Mouse (Mus musculus) midbrain, embryonic 10.5 days (tissue): ENCODE data around the gene Trnp1. TPM values are rescaled to one million over a fixed set of nuclear protein-coding genes. Genes with fewer than 3 reads are reported as not detected.
A peak's percentile ranks its signal among the peaks of the same experiment; 100 is the strongest.
"Not testable (repeated sequence)": the region's sequence is repeated elsewhere in the genome, so short reads cannot be mapped to it uniquely, and the experiment has no call there.

ENCODE experiments used
- DNase-seq: peaks from one replicate; pipeline ENCODE4 v3.0.0-alpha.2; 2017; ENCODE audit warnings: low spot score
- H3K27ac ChIP-seq: fragments of 300-500 bp; sonication (generic); replicated peaks from 2 replicates; pipeline ENCODE4 v1.5.1; 2016; ENCODE audit warnings: mild to moderate bottlenecking
- H3K27me3 ChIP-seq: fragments of 300-500 bp; sonication (generic); 2 replicates; pipeline ENCODE4 v1.6.1; 2016; ENCODE audit warnings: low read depth, mild to moderate bottlenecking; ENCODE audit not compliant: poor library complexity, severe bottlenecking
- H3K36me3 ChIP-seq: fragments of 300-500 bp; sonication (generic); 2 replicates; pipeline ENCODE4 v1.6.1; 2016; ENCODE audit warnings: mild to moderate bottlenecking, moderate library complexity
- H3K4me1 ChIP-seq: fragments of 300-500 bp; sonication (generic); 2 replicates; pipeline ENCODE4 v1.6.1; 2016
- H3K4me3 ChIP-seq: fragments of 300-500 bp; sonication (generic); 2 replicates; pipeline ENCODE4 v1.5.1; 2016; ENCODE audit warnings: mild to moderate bottlenecking, moderate library complexity
- H3K9me3 ChIP-seq: fragments of 300-500 bp; sonication (generic); replicated peaks from 2 replicates; pipeline ENCODE4 v1.6.1; 2016; ENCODE audit warnings: mild to moderate bottlenecking
- WGBS: fragments of 180-500 bp; shearing (Covaris S2); methylation state at CpG from one replicate; pipeline ENCODE4 v1.1.7; 2016; 5-methylcytosine and 5-hydroxymethylcytosine counted together
- polyA plus RNA-seq: library from polyadenylated mRNA; unstranded; fragments of >200 nt; fragmentation: Nextera tagmentation; extraction: Ambion mirVana; gene quantifications from 2 replicates; pipeline ENCODE4 v1.2.1, GENCODE M21; 2016

Trnp1 gene
- polyA plus RNA-seq, result 0.68 and 1.0 TPM in 2 replicates

DNA sequence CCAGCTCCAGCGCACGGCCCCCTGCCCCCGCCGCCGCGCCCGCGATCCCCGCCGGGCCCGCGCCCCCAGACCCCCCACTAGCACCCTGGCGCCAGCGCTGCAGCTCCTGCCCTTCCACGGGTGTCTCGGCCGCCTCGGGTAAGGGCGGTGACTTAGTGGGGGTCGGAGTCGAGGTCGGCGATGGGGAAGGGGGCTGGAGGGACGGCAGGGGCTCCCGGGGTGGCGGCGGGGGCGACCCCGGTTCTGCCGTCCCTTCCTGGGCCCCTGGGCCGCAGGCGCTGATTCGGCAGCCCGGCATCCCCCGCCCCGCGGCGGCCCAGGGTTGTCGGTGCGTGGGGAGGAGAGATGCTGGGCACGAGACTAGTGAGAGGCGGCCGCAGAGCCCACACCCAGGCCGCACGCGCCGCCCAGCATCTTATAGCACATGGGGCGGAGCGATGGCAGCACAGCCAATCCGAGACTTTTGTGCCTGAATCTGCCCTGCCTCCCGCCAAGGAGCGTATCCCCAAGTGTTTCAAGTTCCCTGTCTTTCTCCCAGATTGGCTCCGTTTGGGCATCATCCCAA is at the start of gene Trnp1:
TSS of gene Trnp1 (minus strand) at position 391 of the 565 bp plus-strand sequence.
- Histone ChIP-seq H3K36me3 (no peaks in the 10 kb centered on the region), H3K4me3 (peak within 1 kb of the TSS; percentile 66), H3K9me3 (no peaks in the 10 kb centered on the region), H3K27ac (peak within 1 kb of the TSS; percentile 70), H3K4me1 (peaks cover 31% of the 10 kb centered on the region), H3K27me3 (peaks cover 98% of the 10 kb centered on the region)
- peak; percentile 82 for DNase-seq
- under 1% methylated on average over 53 of the region's 53 CpGs for WGBS

DNA sequence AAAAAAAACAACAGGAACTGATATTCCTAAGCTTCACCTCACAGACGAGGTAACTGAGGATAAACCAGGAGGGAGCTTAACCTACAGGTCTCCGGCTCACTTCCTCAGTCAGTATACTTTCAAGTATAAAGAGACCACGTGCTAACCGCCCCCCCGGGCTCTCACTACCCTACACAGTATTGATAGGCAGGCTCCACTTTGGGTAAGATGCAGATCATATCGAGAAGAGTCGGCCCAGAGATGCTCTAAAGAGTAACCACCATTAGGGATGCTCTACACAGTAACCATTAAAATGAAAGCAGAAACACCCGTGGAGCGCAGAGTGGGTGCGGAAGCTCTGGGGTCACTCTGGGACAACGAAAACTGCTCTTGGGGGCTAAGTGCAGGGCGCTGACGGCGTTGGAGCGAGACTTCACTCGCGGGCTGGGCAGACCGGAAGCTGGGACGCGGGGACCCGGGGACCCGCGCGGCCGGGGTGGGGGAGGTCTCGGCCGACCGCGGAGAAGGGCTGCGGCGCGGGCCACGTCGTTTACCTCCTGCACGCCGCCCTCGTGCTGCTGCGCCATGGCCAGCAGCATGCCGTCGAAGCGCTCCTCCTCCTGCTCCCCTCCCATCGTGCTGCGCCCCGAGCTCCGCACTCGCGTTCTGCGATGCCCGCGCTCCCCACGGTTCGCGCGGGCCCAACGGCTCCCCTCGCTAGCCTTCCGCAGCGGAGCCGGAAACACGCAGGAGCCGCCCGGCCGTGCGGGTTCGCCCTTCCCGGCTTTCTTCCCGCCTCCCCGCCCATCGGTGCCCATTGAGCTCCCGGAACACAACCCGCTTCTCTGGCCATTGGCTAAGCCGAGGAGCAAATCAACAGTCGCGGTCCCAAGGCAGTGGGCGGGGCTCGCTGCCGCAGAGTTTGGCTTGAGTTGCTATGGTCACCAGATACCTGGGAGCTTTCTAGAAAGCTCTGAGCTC is 47.2 kb upstream of the Trnp1 start, which contains the start of gene Nudc:
TSS of gene Nudc (minus strand) at position 725 of the 960 bp plus-strand sequence.
- under 1% methylated on average over 76 of the region's 77 CpGs for WGBS
- H3K9me3 ChIP-seq, result 0 out of 2 replicates have a peak, but pooled peaks cover 5% of the 10 kb centered on the region
- H3K27me3 ChIP-seq, result no peaks in the 10 kb centered on the region
- H3K4me3 ChIP-seq, result peak within 1 kb of the TSS; percentile 96
- peaks cover 21% of the 10 kb centered on the region for H3K4me1 ChIP-seq
- peak within 1 kb of the TSS; percentile 94 for H3K27ac ChIP-seq
- H3K36me3 ChIP-seq, result peaks cover 37% of the 10 kb centered on the region
- DNase-seq, result peak; percentile 98

DNA sequence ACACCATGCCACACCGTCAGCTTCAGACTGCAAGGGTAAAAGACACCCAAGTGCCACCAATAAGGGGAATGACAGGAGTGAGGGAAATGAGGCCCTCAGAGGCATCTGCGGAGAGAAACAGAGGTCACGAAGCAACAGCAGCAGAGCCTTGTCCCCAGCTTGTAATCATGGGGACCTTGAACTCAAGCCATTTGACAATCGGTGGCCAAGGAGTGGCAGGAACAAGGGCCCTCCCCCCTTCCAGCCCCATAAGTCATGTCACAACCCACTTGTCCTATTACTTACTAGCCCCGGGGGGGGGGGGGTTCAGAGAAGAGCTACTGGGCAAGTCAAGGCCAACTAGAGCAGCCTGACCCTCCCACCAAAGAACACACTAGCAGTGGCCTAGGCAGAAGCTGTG is 38.3 kb upstream of the Trnp1 start:
- Histone ChIP-seq H3K27me3 (no peaks in the 10 kb centered on the region), H3K9me3 (no peaks in the 10 kb centered on the region), H3K4me3 (no peak overlapping the region), H3K36me3 (peaks cover 100% of the 10 kb centered on the region), H3K27ac (no peak overlapping the region), H3K4me1 (no peaks in the 10 kb centered on the region)
- WGBS, result 94% methylated on average over 5 of the region's 5 CpGs
- DNase-seq, result no peak

DNA sequence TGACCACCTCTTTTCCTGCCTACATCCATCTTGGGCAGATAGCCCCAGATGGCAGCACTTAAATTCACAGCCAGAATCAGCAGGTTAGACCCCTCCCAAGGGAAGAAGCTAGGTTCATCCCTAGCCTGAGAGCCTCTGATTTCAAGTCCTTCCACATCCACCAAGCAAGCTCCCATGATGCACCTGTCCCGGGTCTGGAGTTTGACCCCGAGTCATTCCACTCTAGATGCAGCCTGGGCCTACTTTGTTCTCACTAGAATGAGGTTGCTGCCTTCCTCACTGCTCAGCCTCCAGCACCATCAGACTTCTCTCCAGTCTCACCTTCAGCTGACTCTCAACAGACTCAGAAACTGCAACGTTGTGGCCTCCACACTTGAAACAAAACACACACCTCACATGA is 37.7 kb upstream of the Trnp1 start:
- Histone ChIP-seq H3K4me3 (no peak overlapping the region), H3K36me3 (peaks cover 100% of the 10 kb centered on the region), H3K27me3 (no peaks in the 10 kb centered on the region), H3K27ac (no peak overlapping the region), H3K4me1 (no peaks in the 10 kb centered on the region), H3K9me3 (no peaks in the 10 kb centered on the region)
- whole genome bisulfite sequencing, result 93% methylated on average over 3 of the region's 3 CpGs
- no peak for DNase-seq

DNA sequence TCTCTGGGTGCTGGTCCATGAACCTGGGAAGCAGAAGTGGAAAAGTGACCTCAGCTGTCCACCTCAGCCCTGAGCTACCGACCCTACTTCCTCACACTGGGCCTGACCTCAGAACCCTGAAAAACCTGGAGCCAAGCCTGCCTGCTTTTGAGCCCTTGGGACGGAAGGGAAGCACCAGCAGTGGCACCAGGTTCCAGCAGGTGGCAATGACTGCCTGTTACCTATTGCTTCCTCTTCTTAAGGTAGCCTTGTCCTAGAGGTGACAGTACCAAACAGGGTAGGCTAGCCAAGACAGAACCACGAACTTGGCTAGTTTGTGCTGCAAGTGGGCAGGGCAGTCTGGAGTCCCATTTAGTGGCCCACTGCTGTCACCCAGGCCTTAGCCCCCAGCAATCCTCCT is 34.4 kb upstream of the Trnp1 start:
- Histone ChIP-seq H3K27me3 (no peaks in the 10 kb centered on the region), H3K27ac (no peak overlapping the region), H3K4me1 (0 out of 2 replicates have a peak, but pooled peaks cover 2% of the 10 kb centered on the region), H3K4me3 (no peak overlapping the region), H3K36me3 (peaks cover 99% of the 10 kb centered on the region), H3K9me3 (no peaks in the 10 kb centered on the region)
- 87% methylated on average over 3 of the region's 3 CpGs for WGBS
- DNase-seq, result no peak

DNA sequence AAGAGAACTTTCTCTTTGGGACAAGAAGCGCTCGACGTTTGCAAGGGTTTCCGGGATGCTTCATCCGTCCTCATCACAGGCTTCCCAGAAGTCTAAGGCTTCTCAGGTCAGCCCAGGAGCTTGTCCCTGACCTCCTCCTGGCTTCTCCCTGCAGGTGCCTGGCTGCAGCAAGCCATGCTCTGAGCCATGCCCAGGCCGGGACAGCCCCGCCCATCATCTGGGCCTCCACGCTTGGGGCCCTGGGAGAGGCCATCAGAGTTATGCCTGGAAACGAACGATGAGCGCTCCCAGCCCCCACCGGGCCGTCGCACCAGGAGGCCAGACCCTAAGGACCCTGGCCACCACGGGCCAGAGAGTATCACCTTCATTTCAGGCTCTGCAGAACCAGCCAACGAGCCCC is 29.4 kb upstream of the Trnp1 start:
- no peak overlapping the region for H3K4me3 ChIP-seq
- H3K27me3 ChIP-seq, result no peaks in the 10 kb centered on the region
- no peaks in the 10 kb centered on the region for H3K9me3 ChIP-seq
- H3K36me3 ChIP-seq, result peaks cover 63% of the 10 kb centered on the region
- WGBS, result 74% methylated on average over 16 of the region's 16 CpGs
- 0 out of 2 replicates have a peak, but pooled peaks cover 2% of the 10 kb centered on the region for H3K4me1 ChIP-seq
- no peak for DNase-seq
- H3K27ac ChIP-seq, result 0 out of 2 replicates have a peak overlapping the region, but pooled peaks have one; percentile 1

DNA sequence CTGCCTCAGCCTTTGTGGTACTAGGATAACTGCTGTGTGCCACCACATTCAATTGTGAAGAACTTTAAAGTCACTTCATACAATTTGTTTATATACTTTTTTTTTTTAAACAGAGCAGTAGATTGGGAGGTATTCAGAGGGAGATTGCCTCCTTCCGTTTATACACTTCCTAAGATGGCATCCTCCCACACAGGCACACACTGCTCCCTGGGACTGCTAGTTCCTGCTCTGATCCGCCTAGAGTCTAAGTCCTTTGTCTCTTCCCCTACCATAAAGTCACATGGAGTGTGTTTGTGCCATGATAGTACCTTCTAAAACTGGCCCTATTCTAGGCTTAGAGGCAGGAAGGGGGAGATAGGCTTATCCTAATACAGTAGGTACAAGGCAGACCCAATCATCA is 23.2 kb upstream of the Trnp1 start:
- no peak for DNase-seq
- peaks cover 8% of the 10 kb centered on the region for H3K4me1 ChIP-seq
- no peak overlapping the region for H3K27ac ChIP-seq
- H3K36me3 ChIP-seq, result 0 out of 2 replicates have a peak, but pooled peaks cover 3% of the 10 kb centered on the region
- no peaks in the 10 kb centered on the region for H3K9me3 ChIP-seq
- 81% methylated on average over 2 of the region's 2 CpGs for WGBS
- no peak overlapping the region for H3K4me3 ChIP-seq
- H3K27me3 ChIP-seq, result peaks cover 51% of the 10 kb centered on the region

DNA sequence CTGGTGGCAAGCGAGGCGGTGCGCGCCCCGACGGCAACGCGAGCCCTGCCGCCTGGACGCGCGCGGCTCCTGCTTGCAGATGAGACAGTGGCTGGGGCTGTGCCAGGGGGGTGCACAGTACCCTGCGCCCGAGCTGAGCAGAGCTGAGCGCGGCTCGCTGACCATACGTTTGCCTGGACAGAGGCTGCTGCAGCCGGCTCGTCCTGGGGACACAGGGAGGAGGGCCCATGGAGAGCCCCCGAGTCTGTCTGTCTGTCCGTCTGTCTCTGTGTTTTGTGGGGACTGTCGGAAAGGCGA is 21.0 kb upstream of the Trnp1 start:
- Histone ChIP-seq H3K36me3 (no peaks in the 10 kb centered on the region), H3K27me3 (peaks cover 51% of the 10 kb centered on the region), H3K4me3 (peak overlapping the region; percentile 46), H3K9me3 (no peaks in the 10 kb centered on the region), H3K27ac (no peak overlapping the region; the same call in 1 of the 2 replicates), H3K4me1 (peaks cover 8% of the 10 kb centered on the region)
- no peak for DNase-seq
- WGBS, result 7% methylated on average over 25 of the region's 25 CpGs

DNA sequence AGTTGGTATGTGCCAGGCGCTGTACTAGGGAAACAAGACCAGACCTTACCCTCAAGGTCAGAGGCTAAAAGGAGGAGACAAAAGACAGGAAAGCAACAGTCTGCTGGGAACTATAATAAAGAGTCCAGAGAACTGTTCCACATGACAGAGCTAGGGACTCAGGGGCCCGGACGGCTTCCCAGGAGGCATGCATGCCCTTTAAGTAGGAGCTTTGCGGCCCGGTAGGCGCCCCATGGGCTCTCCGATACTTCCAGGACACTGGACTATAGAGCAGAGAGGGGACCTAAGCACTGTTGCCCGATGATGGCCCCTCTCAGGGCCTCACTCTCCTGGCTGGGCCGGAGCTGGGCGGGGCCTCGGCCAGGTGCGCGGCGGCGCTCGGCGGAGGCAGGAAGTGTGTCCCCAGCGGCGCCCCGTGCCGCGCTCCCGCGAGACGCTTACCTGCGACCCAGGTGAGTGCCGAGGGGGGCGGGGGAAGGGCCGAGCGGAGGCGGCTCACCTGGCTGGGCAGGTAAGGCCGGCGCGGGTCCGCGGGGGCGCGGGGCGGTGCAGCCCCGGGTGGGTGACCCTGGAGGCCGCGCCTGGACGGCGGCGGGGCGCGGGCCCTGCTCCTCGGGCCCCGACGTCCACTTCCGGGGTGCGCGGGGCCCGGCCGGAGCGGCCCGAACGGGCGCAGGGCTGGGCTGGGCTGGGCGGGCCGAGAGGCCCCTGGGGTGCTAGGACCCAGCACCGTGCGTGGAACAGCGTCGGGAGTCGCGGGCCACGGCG is 20.4 kb upstream of the Trnp1 start, which contains the start of gene Kdf1:
TSS of gene Kdf1 (plus strand) at position 363 of the 768 bp plus-strand sequence.
- H3K9me3 ChIP-seq, result no peaks in the 10 kb centered on the region
- no peaks in the 10 kb centered on the region for H3K36me3 ChIP-seq
- no peak within 1 kb of the TSS; the same call in 1 of the 2 replicates for H3K27ac ChIP-seq
- no peak for DNase-seq
- peaks cover 51% of the 10 kb centered on the region for H3K27me3 ChIP-seq
- H3K4me1 ChIP-seq, result peaks cover 8% of the 10 kb centered on the region
- 3% methylated on average over 60 of the region's 69 CpGs for WGBS
- peak within 1 kb of the TSS; percentile 46 for H3K4me3 ChIP-seq

DNA sequence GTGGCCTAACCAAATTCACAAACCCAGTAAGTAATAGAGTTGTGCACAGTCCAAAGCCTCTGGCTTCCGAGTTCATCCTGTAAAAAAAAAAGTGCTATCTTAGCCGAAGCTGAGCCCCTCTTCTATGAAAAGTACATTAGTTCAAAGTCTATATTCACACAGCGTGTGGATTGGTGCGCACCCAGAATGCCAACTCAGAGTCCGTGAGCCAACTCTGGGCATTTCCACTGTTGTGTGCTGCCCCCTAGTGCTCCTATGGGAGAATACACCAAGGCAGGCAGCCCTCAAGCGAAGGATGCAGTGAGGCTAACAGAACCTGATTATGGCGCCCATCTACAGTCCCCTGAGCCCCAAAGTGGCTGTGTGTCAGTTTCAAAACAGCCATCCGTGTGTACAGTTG is 14.6 kb upstream of the Trnp1 start:
- 12% methylated on average over 8 of the region's 8 CpGs for WGBS
- no peak overlapping the region for H3K4me3 ChIP-seq
- H3K27ac ChIP-seq, result no peak overlapping the region
- peaks cover 13% of the 10 kb centered on the region for H3K27me3 ChIP-seq
- peak; percentile 73 for DNase-seq
- H3K9me3 ChIP-seq, result no peaks in the 10 kb centered on the region
- H3K36me3 ChIP-seq, result no peaks in the 10 kb centered on the region
- H3K4me1 ChIP-seq, result 0 out of 2 replicates have a peak, but pooled peaks cover 3% of the 10 kb centered on the region

DNA sequence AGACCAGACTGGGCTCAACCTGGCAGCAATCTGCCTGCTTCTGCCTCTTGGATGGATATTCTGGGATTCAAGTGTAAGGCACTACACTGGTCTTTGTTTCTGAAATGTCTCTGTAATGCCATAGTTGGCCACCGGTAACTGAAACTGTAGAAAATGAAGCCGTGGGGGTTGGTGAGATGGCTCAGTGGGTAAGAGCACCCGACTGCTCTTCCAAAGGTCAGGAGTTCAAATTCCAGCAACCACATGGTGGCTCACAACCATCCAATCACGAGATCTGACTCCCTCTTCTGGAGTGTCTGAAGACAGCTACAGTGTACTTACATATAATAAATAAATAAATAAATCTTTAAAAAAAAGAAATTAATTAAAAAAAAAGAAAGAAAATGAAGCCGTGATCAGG is 14.2 kb upstream of the Trnp1 start:
- DNase-seq, H3K9me3 ChIP-seq, H3K4me3 ChIP-seq, H3K4me1 ChIP-seq, H3K36me3 ChIP-seq, H3K27ac ChIP-seq, H3K27me3 ChIP-seq: not testable (repeated sequence)
- 58% methylated on average over 5 of the region's 5 CpGs for WGBS

DNA sequence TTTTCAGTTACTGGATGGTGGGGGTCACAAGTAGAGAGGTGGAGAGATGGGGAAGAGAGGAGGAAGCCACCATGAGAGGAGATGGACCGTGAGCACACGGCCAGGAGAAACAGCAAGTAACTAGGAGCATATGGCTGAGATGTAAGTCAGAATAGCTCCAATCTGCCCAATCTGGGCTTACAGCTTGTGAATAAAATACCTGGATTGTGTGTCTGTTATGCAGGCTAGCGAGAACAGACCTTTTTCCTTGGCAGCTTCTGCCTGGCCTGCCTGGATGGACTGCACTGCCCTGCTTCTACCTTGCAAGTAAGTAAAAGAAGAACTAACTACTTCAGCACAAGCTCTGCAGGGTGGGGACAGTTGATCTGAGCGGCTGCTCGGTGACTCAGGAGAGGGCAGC is 12.7 kb upstream of the Trnp1 start:
- no peaks in the 10 kb centered on the region for H3K9me3 ChIP-seq
- no peak for DNase-seq
- 81% methylated on average over 5 of the region's 5 CpGs for WGBS
- H3K36me3 ChIP-seq, result no peaks in the 10 kb centered on the region
- H3K27ac ChIP-seq, result no peak overlapping the region
- 0 out of 2 replicates have a peak, but pooled peaks cover 3% of the 10 kb centered on the region for H3K4me1 ChIP-seq
- H3K27me3 ChIP-seq, result peaks cover 12% of the 10 kb centered on the region
- H3K4me3 ChIP-seq, result no peak overlapping the region
